Mouse (Mus musculus) kidney, embryonic 16.5 days (tissue): ENCODE results near the gene Rpl6. TPM values are rescaled to one million over a fixed set of nuclear protein-coding genes. Genes with fewer than 3 reads are reported as not detected.
A peak's percentile ranks its signal among the peaks of the same experiment; 100 is the strongest.
"Not testable (repeated sequence)": the region's sequence is repeated elsewhere in the genome, so short reads cannot be mapped to it uniquely, and the experiment has no call there.

ENCODE experiments used
- ATAC-seq: fragments of 200-750 bp; cut with Nextera tagmentation; 2 replicates; pipeline ENCODE4 v1.8.0; 2017; ENCODE audit warnings: moderate TSS enrichment; ENCODE audit not compliant: low FRiP score, low TSS enrichment
- H3K27ac ChIP-seq: fragments of 300-500 bp; sonication (generic); 2 replicates; pipeline ENCODE4 v1.5.1; 2014; ENCODE audit warnings: low read length
- H3K27me3 ChIP-seq: fragments of 300-500 bp; sonication (generic); 2 replicates; pipeline ENCODE4 v1.6.1; 2014; ENCODE audit warnings: low read length, control low read depth, mixed read lengths; ENCODE audit not compliant: insufficient read depth
- H3K36me3 ChIP-seq: fragments of 300-500 bp; sonication (generic); 2 replicates; pipeline ENCODE4 v1.6.1; 2014; ENCODE audit warnings: low read length, control low read depth, mixed read lengths; ENCODE audit not compliant: insufficient read depth
- H3K4me1 ChIP-seq: fragments of 300-500 bp; sonication (generic); 2 replicates; pipeline ENCODE4 v1.6.1; 2014; ENCODE audit warnings: low read length, control low read depth, mixed read lengths; ENCODE audit not compliant: insufficient read depth
- H3K4me2 ChIP-seq: fragments of 300-500 bp; sonication (generic); replicated peaks from 2 replicates; pipeline ENCODE4 v1.6.1; 2014; ENCODE audit warnings: low read depth, low read length
- H3K4me3 ChIP-seq: fragments of 300-500 bp; sonication (generic); 2 replicates; pipeline ENCODE4 v1.5.1; 2014; ENCODE audit warnings: mild to moderate bottlenecking, low read length
- H3K9ac ChIP-seq: fragments of 300-500 bp; sonication (generic); replicated peaks from 2 replicates; pipeline ENCODE4 v1.6.1; 2014; ENCODE audit warnings: low read length
- H3K9me3 ChIP-seq: fragments of 300-500 bp; sonication (generic); 2 replicates; pipeline ENCODE4 v1.6.1; 2016; ENCODE audit warnings: low read length, control low read depth
- WGBS: fragments of 180-500 bp; shearing (Covaris S2); extraction: QIAGEN DNeasy Blood & Tissue Kit; methylation state at CpG from one replicate; pipeline ENCODE4 v1.1.7; 2014; 5-methylcytosine and 5-hydroxymethylcytosine counted together
- polyA plus RNA-seq: library from polyadenylated mRNA; unstranded; fragments of >200 nt; fragmentation: Nextera tagmentation; extraction: Ambion mirVana; gene quantifications from 2 replicates; pipeline ENCODE4 v1.2.1, GENCODE M21; 2015

The Rpl6 gene
- polyA plus RNA-seq, 1 experiment from 2014 or later = 575 TPM

GRCm38 (mm10) chr5:121219980-121220731 is 15.9 kb downstream of the Rpl6 start, which contains the start of gene Hectd4:
Gene Hectd4 (plus strand): TSS chr5:121220219.
- H3K27ac ChIP-seq = peak within 1 kb of the TSS; percentile 66
- H3K36me3 ChIP-seq = no peaks in the 10 kb centered on the region
- H3K4me3 ChIP-seq = peak within 1 kb of the TSS; percentile 97
- H3K4me2 ChIP-seq = peak within 1 kb of the TSS; percentile 85
- peaks cover 12% of the 10 kb centered on the region for H3K4me1 ChIP-seq
- peak; percentile 94 for ATAC-seq
- H3K9me3 ChIP-seq = no peaks in the 10 kb centered on the region
- H3K9ac ChIP-seq = peak within 1 kb of the TSS; percentile 91
- under 1% methylated on average over 56 of the region's 90 CpGs for WGBS
- no peaks in the 10 kb centered on the region for H3K27me3 ChIP-seq

DNA sequence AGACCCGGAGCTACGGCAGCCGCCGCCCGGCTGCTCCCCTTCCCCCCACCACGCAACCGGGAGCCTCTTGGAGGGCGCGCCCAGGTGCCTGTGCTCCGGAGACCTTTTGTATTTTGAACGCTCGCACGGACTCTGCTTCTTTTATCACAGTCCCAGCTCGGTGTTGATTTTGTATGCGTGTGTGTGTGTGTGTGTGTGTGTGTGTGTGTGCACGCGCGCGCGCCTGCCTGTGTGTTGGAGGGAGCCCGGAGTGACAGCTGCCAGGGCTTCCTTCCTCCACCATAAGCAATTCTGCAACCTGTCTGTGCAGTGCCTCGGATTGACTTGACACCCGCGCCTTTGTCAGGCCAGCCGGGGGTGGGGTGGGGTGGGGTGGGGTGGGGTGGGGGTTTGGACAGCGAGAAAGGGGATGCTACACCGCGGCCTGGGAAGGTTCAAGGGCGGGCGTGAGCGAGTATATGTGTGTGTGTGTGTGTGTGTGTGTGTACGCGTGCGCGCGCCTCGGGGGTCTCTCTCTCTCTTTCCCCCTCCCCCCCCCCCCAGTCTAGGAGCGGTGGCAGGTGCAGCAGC is 16.5 kb downstream of the Rpl6 start:
- H3K4me2 ChIP-seq = peak overlapping the region; percentile 85
- H3K9me3 ChIP-seq = no peaks in the 10 kb centered on the region
- no peaks in the 10 kb centered on the region for H3K36me3 ChIP-seq
- H3K9ac ChIP-seq = peak overlapping the region; percentile 91
- H3K27me3 ChIP-seq = no peaks in the 10 kb centered on the region
- H3K4me3 ChIP-seq = peak overlapping the region; percentile 97
- under 1% methylated on average over 37 of the region's 38 CpGs for WGBS
- H3K27ac ChIP-seq = peak overlapping the region; percentile 66
- peaks cover 12% of the 10 kb centered on the region for H3K4me1 ChIP-seq
- ATAC-seq = peak; percentile 22

- H3K4me2 ChIP-seq = peak overlapping the region; percentile 85
- peak overlapping the region; percentile 64 for H3K9ac ChIP-seq
- H3K4me3 ChIP-seq = peak overlapping the region; percentile 97
- H3K9me3 ChIP-seq = no peaks in the 10 kb centered on the region
- 12% methylated on average over 22 of the region's 23 CpGs for WGBS
- no peaks in the 10 kb centered on the region for H3K27me3 ChIP-seq
- no peak for ATAC-seq
- H3K4me1 ChIP-seq = peaks cover 12% of the 10 kb centered on the region
- no peaks in the 10 kb centered on the region for H3K36me3 ChIP-seq
- no peak overlapping the region for H3K27ac ChIP-seq
Measured at GRCm38 (mm10) chr5:121221328-121221850, 17.1 kb downstream of the Rpl6 start.

DNA sequence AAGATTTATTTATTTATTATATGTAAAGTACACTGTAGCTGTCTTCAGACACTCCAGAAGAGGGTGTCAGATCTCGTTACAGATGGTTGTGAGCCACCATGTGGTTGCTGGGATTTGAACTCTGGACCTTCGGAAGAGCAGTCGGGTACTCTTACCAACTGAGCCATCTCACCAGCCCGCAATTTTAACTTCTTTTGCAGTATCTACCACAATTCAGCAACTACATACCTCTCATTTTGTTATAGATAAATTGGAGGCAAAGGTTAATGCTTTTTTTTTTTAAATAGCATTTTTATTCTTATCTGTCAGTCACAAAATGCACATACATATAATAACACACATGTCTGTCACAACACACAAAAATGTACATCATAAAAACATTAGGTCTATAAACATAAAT is 19.7 kb downstream of the Rpl6 start:
- not testable (repeated sequence) for H3K4me2 ChIP-seq, ATAC-seq, H3K27me3 ChIP-seq, H3K9me3 ChIP-seq, H3K9ac ChIP-seq, H3K27ac ChIP-seq, H3K36me3 ChIP-seq, H3K4me3 ChIP-seq
- peaks cover 12% of the 10 kb centered on the region for H3K4me1 ChIP-seq
- 89% methylated on average over 3 of the region's 4 CpGs for WGBS

DNA sequence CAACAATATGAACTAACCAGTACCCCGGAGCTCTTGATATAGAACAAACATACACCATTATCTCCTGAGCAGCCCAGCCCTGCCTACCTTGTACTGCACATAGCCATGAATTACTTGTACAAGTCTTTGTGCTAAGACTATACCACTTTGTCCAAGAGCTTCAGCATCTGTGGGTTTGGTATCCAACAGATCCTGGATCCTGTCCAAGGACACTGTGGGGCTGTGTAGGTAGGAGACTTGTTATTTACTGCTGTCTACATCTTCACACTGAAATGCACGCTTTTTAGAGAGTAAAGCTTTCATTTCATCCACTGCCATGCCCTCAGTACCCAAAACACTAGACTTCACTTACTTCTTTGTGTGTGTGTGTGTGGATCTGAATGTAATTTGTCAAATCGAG is 20.6 kb downstream of the Rpl6 start:
- H3K27ac ChIP-seq = no peak overlapping the region
- H3K4me1 ChIP-seq = peaks cover 8% of the 10 kb centered on the region
- WGBS = 85% methylated on average over 3 of the region's 3 CpGs
- H3K4me2 ChIP-seq = no peak overlapping the region
- H3K9me3 ChIP-seq = no peaks in the 10 kb centered on the region
- no peak overlapping the region for H3K4me3 ChIP-seq
- no peak overlapping the region for H3K9ac ChIP-seq
- no peaks in the 10 kb centered on the region for H3K36me3 ChIP-seq
- ATAC-seq = no peak
- no peaks in the 10 kb centered on the region for H3K27me3 ChIP-seq

DNA sequence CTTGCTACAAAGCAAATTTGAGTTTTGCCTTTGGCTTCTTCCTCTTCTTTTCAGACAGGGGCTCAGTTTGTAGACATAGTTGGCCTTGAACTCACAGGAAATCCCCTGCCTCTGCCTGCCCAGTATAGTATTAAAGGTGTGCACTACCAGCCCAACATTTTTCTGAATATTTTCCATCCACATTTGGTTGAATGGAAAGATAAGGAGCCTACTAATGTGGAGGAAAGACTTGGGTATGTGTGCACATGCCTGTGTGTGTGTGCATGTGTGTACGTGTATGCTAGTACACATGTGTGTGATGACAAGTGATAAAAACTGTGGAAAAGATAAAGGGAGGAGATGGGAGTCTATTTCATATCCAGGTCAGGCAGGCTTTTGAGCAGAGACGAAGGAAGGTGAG is 21.6 kb downstream of the Rpl6 start:
- H3K4me3 ChIP-seq = no peak overlapping the region
- ATAC-seq = no peak
- H3K9me3 ChIP-seq = no peaks in the 10 kb centered on the region
- 89% methylated on average over 2 of the region's 2 CpGs for WGBS
- H3K9ac ChIP-seq = no peak overlapping the region
- H3K4me1 ChIP-seq = peaks cover 7% of the 10 kb centered on the region
- H3K36me3 ChIP-seq = no peaks in the 10 kb centered on the region
- H3K4me2 ChIP-seq = no peak overlapping the region
- H3K27ac ChIP-seq = no peak overlapping the region
- H3K27me3 ChIP-seq = no peaks in the 10 kb centered on the region

DNA sequence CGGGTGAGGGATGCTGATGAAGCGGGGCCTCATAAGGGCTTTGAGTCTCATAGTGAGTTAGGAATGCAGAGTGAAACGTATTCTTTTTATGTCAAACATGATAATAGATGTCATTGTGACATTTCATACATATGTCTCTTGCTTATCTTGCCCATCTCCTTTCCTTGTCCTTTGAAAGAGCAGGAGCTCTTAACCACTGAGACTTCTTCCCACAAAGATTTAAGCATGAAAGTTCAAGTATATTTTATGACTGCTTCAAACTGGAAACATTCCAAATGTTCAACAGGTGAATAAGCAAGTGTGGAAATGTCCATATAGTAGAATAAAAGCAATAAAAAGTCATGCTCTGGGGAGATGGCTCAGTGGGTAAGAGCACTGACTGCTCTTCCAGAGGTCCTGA is 22.1 kb downstream of the Rpl6 start:
- peaks cover 5% of the 10 kb centered on the region for H3K4me1 ChIP-seq
- H3K27ac ChIP-seq = no peak overlapping the region
- H3K4me3 ChIP-seq = no peak overlapping the region
- H3K36me3 ChIP-seq = no peaks in the 10 kb centered on the region
- H3K9me3 ChIP-seq = no peaks in the 10 kb centered on the region
- no peaks in the 10 kb centered on the region for H3K27me3 ChIP-seq
- ATAC-seq = no peak
- H3K9ac ChIP-seq = no peak overlapping the region
- no peak overlapping the region for H3K4me2 ChIP-seq
- 65% methylated on average over 3 of the region's 3 CpGs for WGBS

DNA sequence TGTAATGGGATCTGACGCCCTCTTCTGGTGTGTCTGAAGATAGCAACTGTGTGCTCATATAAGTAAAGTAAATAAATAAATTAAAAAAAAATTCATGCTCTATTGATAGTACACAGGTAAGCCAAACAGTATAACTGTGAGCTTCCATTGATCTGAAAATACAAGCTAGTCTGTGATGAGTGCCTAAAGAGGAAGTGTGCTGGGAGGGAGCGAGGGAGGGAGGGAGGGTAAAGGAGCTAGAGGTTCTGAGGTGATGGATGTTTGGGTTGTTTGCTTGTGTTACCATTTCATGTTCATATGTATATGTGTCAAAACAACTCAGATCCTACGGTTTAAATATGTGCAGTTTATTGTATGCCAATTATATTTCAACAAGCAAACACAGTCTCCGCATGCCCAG is 22.6 kb downstream of the Rpl6 start:
- H3K9ac ChIP-seq = no peak overlapping the region
- no peaks in the 10 kb centered on the region for H3K27me3 ChIP-seq
- no peak overlapping the region for H3K4me2 ChIP-seq
- no peaks in the 10 kb centered on the region for H3K9me3 ChIP-seq
- WGBS = 82% methylated on average over 4 of the region's 4 CpGs
- no peak overlapping the region for H3K4me3 ChIP-seq
- ATAC-seq = no peak
- no peak overlapping the region for H3K27ac ChIP-seq
- no peaks in the 10 kb centered on the region for H3K36me3 ChIP-seq
- H3K4me1 ChIP-seq = peaks cover under 1% of the 10 kb centered on the region

- not testable (repeated sequence) for H3K4me1 ChIP-seq, H3K27me3 ChIP-seq, H3K4me3 ChIP-seq, H3K4me2 ChIP-seq, H3K36me3 ChIP-seq, ATAC-seq, H3K27ac ChIP-seq, H3K9me3 ChIP-seq, H3K9ac ChIP-seq
- 76% methylated on average over 1 of the region's 1 CpGs for WGBS
Measured at GRCm38 (mm10) chr5:121227330-121227729, 23.0 kb downstream of the Rpl6 start.

DNA sequence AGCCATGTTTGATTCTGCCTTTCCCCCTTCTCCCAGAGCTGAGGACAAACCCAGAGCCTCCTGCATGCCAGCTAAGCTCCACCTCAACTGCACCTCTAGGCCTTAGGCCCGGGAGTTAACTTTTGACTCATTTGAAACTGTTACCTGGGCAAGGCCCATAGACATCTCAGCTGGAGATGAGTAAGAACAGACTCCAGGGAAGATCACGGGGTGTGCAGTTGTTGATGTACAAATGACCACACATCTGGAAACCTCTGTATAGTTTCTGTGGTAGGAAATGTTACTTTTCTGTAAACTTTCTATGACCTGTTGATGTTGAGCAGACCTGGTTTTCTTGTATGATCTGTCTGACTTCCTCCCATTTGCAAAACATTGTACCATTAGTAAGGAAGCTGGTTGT is 24.9 kb downstream of the Rpl6 start:
- Histone ChIP-seq H3K4me2 (no peak overlapping the region), H3K36me3 (no peaks in the 10 kb centered on the region), H3K9ac (no peak overlapping the region), H3K27ac (no peak overlapping the region), H3K27me3 (no peaks in the 10 kb centered on the region), H3K9me3 (no peaks in the 10 kb centered on the region), H3K4me3 (no peak overlapping the region), H3K4me1 (no peaks in the 10 kb centered on the region)
- 93% methylated on average over 2 of the region's 2 CpGs for WGBS
- no peak for ATAC-seq
